Mouse (Mus musculus) embryo, embryonic 11 days (tissue): ENCODE measurements around the gene Epb41l1.

Experiments
- DNase-seq: peaks from one replicate; pipeline ENCODE4 v3.0.0-alpha.2; 2015

Gene Epb41l1

GRCm38 (mm10) chr2:156426151-156426550, 5.4 kb downstream of the Epb41l1 start:
- DNase-seq = no peak

- DNase-seq = no peak
Measured at GRCm38 (mm10) chr2:156429836-156430235, 9.1 kb downstream of the Epb41l1 start.

- no peak for DNase-seq
Measured at GRCm38 (mm10) chr2:156430326-156430725, 9.6 kb downstream of the Epb41l1 start.

- DNase-seq = no peak
Measured at GRCm38 (mm10) chr2:156431409-156431808, 10.7 kb downstream of the Epb41l1 start.

GRCm38 (mm10) chr2:156432086-156432485, 11.4 kb downstream of the Epb41l1 start:
- DNase-seq = no peak

GRCm38 (mm10) chr2:156432874-156433868, 12.5 kb downstream of the Epb41l1 start:
- DNase-seq = no peak

- no peak for DNase-seq
Measured at GRCm38 (mm10) chr2:156437637-156438036, 16.9 kb downstream of the Epb41l1 start.

- peak; percentile 66 for DNase-seq
Measured at GRCm38 (mm10) chr2:156439666-156440462, 19.2 kb downstream of the Epb41l1 start.

- DNase-seq = no peak
Measured at GRCm38 (mm10) chr2:156441909-156442308, 21.2 kb downstream of the Epb41l1 start.

GRCm38 (mm10) chr2:156443323-156443722, 22.6 kb downstream of the Epb41l1 start:
- no peak for DNase-seq

GRCm38 (mm10) chr2:156446489-156447035, 25.9 kb downstream of the Epb41l1 start:
- DNase-seq = no peak

GRCm38 (mm10) chr2:156447413-156448295, 26.9 kb downstream of the Epb41l1 start:
- DNase-seq = peak; percentile 38

- DNase-seq = no peak
Measured at GRCm38 (mm10) chr2:156451225-156452148, 30.8 kb downstream of the Epb41l1 start.

GRCm38 (mm10) chr2:156452149-156452536, 31.4 kb downstream of the Epb41l1 start:
- no peak for DNase-seq

- no peak for DNase-seq
Measured at GRCm38 (mm10) chr2:156453822-156454221, 33.1 kb downstream of the Epb41l1 start.

- DNase-seq = no peak
Measured at GRCm38 (mm10) chr2:156455508-156456108, 34.9 kb downstream of the Epb41l1 start.

GRCm38 (mm10) chr2:156456386-156457342, 36.0 kb downstream of the Epb41l1 start:
- DNase-seq = no peak

- DNase-seq = no peak
Measured at GRCm38 (mm10) chr2:156457343-156457717, 36.6 kb downstream of the Epb41l1 start.

GRCm38 (mm10) chr2:156460470-156460869, 39.8 kb downstream of the Epb41l1 start:
- peak; percentile 44 for DNase-seq
